Mouse (Mus musculus) C2C12 (cell line): ENCODE data around the gene Ino80.

ENCODE experiments used
- CEBPB ChIP-seq: IDR thresholded peaks from one replicate; pipeline ENCODE4 v1.6.1; 2011; ENCODE audit warnings: low read depth, mild to moderate bottlenecking, control low read depth, moderate library complexity
- CTCF ChIP-seq: IDR thresholded peaks from one replicate; pipeline ENCODE4 v1.5.1; 2011; ENCODE audit not compliant: control insufficient read depth, insufficient read depth, insufficient read length
- MYOD1 ChIP-seq: IDR thresholded peaks from one replicate; pipeline ENCODE4 v1.6.1; 2011; ENCODE audit warnings: low read depth; ENCODE audit not compliant: control insufficient read depth, insufficient read length
- MYOG ChIP-seq: IDR thresholded peaks from one replicate; pipeline ENCODE4 v1.6.1; 2011; ENCODE audit not compliant: control insufficient read depth, insufficient read length; ENCODE audit errors: extremely low read depth
- USF1 ChIP-seq: IDR thresholded peaks from one replicate; pipeline ENCODE4 v1.6.1; 2011; ENCODE audit warnings: low read depth, mild to moderate bottlenecking, control low read depth, moderate library complexity

- no peak for TF ChIP-seq MYOD1
- TF ChIP-seq CTCF: no peak
- no peak for TF ChIP-seq MYOG
- no peak for TF ChIP-seq USF1
- no peak for TF ChIP-seq CEBPB
Observed at GRCm38 (mm10) chr2:119482307-119482706, 4.8 kb upstream of the Ino80 start.
